Mouse (Mus musculus): ENCODE data around the gene Lin7a.

GRCm38 (mm10) chr10:107315681-107316080 is 44.2 kb downstream of the Lin7a start:
- TF ChIP-seq CTCF (IDR thresholded peaks at IDR 0.05; ENCODE audit: insufficient read depth, low read depth, low read length) (no peak), POLR2A (IDR thresholded peaks at IDR 0.05; ENCODE audit: insufficient read depth, low read depth, low read length) (no peak)

All from olfactory bulb, adult 2 months (tissue).